Mouse (Mus musculus): ENCODE measurements around the gene Dnah1. TPM values are rescaled to one million over a fixed set of nuclear protein-coding genes. Genes with fewer than 3 reads are reported as not detected.

Gene Dnah1
- total RNA-seq, 2 experiments from 2014 or later: 4.6 to 5.8 TPM

DNA sequence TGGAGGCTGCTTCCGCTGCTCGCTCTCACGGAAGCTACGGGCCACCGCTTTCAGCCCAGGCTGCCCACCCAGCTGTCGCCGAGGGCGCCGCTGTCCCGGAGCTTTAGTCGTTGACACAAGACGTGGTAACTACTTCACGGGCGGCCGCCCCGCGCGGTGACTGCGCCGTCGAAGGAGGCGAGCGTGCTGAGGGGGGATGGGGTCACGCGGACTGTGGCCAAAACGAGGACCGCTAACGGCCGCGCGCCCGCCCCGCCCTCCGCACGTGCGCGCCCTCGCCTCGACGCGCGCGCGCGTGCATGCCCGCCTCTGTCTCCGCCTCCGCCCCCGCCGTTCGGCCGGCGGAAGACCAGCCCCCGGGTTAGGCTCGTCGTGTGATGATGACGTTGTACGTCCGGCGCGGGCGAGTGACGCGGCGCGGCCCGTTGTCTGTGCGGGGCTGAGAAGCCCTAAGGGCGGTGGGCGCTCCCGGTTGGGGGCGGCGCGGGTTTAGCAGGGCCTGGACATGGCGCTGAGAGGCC is 72.6 kb downstream of the Dnah1 start, which contains the start of the genes Phf7 and Bap1:
TSS of gene Phf7 (minus strand) at position 234 of the 521 bp plus-strand sequence.
TSS of gene Bap1 (plus strand) at position 367 of the 521 bp plus-strand sequence.
- Histone ChIP-seq H3K4me3 (peak within 1 kb of the TSS; percentile 99), H3K27ac (peak within 1 kb of the TSS; percentile 97)
- TF ChIP-seq CTCF (IDR thresholded peaks at IDR 0.05): no peak; the same call in 1 of the 2 replicates
- intact Hi-C loops (cut with DNase I): loop anchor here (2.0 to 5.0 kb wide), 3 partner anchors 44 to 234 kb away; partner anchors contain the start of genes Capn7, Gnl3 and Pbrm1
- DNase-seq (ENCODE audit: extremely low spot score in 1 of 2, low spot score in 2 of 2): peak; percentile 95 to 99

DNA sequence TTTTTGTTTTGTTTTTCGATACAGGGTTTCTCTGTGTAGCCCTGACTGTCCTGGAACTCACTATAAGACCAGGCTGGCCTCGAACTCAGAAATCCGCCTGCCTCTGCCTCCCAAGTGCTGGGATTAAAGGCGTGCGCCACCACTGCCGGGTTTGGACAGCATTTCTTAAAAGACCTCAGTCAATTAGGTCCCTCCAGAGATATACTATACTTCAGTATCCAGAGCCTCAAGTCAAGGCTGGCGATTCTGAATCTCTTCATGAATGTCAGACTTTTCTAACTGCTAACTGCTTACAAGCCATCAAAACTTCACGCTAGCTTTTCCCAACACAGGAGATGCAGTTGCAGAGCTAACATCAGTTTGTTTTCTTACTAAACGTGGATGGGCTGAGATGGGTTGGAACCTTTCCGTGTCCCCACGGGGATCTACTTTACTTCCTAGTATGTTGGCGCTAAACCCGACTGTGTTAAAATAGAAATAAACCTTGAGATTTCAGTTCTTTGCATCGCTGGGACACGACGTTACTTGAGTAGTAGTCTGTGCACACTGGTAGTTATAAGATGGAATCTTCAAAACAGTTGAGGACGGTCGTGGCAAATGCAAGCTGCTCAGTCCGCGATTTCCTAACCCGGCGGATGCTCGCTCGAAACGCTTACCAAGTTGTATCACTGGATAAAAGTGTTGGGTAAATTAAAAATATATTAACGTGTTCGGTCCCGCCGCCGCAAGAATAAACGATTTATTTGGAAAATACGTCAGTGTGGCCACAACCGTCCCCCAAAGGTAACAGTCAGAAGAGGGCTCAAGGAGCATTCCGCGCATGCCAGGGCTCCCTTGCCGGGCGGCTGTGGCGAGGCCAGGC is 73.2 kb downstream of the Dnah1 start:
- peak overlapping the region; percentile 97 for H3K27ac ChIP-seq
- no peak for DNase-seq (ENCODE audit: extremely low spot score in 1 of 2, low spot score in 2 of 2)
- peak overlapping the region; percentile 99 for H3K4me3 ChIP-seq
- intact Hi-C loops (cut with DNase I): loop anchor here (2.0 to 5.0 kb wide), 3 partner anchors 44 to 233 kb away; partner anchors contain the start of genes Capn7, Gnl3 and Pbrm1
- TF ChIP-seq CTCF (IDR thresholded peaks at IDR 0.05): no peak

DNA sequence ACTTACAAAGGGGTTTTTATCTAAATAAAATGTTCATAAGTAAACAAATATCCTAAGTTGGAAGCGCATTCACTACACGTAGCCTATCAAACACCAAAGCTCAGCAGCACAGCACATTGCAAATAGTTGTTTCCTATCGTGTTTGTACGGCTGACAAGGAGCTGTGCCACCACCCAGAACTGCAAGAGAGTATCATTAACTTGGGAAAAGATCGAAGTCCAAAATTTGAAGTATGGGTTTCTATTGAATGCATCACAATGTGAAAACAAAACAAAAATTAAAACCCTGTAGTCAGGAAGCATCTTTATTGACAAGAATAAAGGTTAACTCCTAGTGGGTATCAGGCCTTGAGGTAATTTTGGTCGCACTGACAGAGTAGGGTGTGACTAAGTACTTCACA is 75.3 kb downstream of the Dnah1 start:
- H3K27ac ChIP-seq: no peak overlapping the region
- DNase-seq (ENCODE audit: extremely low spot score in 1 of 2, low spot score in 2 of 2): no peak
- intact Hi-C loops (cut with DNase I): no loop called here
- H3K4me3 ChIP-seq: no peak overlapping the region
- TF ChIP-seq CTCF (IDR thresholded peaks at IDR 0.05): no peak

DNA sequence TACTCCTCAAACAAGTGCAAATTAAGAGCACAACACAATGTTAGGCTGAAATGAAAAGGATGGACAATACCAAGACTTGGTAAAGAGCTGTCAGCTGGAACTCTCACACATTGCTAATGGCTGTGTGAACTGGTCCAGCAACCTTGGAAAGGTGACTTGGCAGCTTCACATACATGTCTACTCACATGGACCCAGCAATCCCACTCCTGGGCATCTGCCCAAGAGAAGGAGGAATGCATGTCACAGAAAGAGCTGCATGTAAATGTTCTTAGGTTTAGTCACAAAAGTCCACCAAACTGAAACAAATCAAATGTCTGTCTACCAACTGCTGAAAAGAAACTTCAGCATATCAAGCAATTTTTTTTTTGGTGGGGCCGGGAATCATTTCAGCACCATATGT is 77.8 kb downstream of the Dnah1 start:
- Histone ChIP-seq H3K4me3 (no peak overlapping the region), H3K27ac (no peak overlapping the region)
- intact Hi-C loops (cut with DNase I): no loop called here
- DNase-seq (ENCODE audit: extremely low spot score in 1 of 2, low spot score in 2 of 2): no peak
- TF ChIP-seq CTCF (IDR thresholded peaks at IDR 0.05): no peak

DNA sequence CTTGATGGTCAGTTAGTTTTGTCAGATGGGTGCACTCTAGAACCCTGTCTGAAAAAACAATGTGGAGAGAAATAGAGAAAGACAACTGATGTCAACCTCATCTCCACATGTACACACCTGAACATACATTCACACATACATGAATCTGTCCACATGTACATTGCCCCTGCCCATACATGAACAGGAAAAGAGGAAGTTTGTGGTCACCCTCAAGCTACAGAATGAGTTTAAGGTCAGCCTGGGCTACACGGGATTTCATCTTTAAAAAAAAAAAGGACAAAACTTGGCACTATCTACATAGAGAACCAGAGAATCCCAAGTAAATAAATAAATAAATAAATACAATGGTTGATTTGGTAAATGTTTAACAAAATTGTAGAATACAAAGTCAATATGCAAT is 78.9 kb downstream of the Dnah1 start:
- intact Hi-C loops (cut with DNase I): no loop called here
- TF ChIP-seq CTCF (IDR thresholded peaks at IDR 0.05): no peak

DNA sequence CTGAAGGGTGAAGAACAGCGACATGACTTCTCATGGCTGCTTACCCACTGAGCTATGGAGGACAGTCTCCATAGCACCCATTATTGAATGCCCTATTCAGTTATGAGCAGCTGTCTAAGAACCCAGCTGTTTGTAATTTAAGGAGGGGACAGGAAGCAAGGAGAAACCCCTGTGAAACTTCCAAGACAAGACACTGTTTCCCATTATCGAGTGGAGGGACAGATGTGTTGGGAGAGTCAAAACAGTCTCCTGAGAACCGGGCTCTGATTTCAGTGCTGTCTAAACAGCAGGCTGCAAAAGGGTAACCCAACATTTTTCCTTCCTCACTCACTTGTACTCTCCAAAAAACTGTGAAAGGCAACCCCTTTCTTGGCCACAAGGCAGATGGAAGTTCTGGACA is 83.2 kb downstream of the Dnah1 start:
- DNase-seq (ENCODE audit: extremely low spot score in 1 of 2, low spot score in 2 of 2): no peak
- H3K4me3 ChIP-seq: no peak overlapping the region
- intact Hi-C loops (cut with DNase I): no loop called here
- no peak for TF ChIP-seq CTCF (IDR thresholded peaks at IDR 0.05)
- no peak overlapping the region for H3K27ac ChIP-seq

More for the DNA sequence above, 78.9 kb downstream of the Dnah1 start:
- Histone ChIP-seq H3K27ac (no peak overlapping the region), H3K4me3 (no peak overlapping the region)
- DNase-seq (ENCODE audit: extremely low spot score in 1 of 2, low spot score in 2 of 2): no peak

DNA sequence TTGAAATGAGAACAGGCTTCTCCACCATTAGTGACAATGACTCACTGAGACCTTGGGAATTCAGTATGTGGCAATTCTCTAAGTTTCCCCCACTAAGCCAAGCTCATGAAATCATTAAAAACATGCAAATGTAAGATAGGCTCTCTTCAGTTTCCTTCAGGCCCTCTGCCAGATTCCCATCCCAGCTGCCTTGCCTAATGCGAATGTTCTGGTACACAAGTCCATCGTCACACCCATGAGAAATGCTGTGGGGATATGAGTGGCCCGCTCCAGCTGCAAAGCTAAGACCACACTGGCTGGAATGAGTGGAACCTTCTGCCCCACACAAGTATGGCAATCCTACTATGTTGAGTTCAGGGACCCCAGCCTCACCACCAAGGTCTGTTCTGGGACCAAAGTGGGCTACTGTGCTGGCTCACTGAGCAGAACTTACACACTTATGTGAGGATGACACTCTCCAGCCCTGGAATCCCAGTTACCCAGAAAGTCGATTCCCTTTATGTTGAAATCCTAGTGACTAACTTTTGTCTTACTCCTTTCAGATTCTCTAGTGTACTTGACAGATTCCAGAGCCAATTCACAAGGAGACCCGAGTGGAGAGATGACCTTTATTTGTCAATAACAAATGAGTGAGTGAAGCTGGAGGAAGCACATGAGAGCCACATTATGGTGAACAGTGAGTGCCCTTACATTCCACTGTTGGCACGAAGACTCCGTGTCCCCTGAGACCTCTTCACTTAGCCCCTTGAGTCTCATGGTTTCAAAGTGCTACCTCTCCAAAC is 86.4 kb downstream of the Dnah1 start:
- Histone ChIP-seq H3K4me3 (no peak overlapping the region), H3K27ac (no peak overlapping the region)
- no peak for DNase-seq (ENCODE audit: extremely low spot score in 1 of 2, low spot score in 2 of 2)
- TF ChIP-seq CTCF (IDR thresholded peaks at IDR 0.05): no peak
- intact Hi-C loops (cut with DNase I): no loop called here

DNA sequence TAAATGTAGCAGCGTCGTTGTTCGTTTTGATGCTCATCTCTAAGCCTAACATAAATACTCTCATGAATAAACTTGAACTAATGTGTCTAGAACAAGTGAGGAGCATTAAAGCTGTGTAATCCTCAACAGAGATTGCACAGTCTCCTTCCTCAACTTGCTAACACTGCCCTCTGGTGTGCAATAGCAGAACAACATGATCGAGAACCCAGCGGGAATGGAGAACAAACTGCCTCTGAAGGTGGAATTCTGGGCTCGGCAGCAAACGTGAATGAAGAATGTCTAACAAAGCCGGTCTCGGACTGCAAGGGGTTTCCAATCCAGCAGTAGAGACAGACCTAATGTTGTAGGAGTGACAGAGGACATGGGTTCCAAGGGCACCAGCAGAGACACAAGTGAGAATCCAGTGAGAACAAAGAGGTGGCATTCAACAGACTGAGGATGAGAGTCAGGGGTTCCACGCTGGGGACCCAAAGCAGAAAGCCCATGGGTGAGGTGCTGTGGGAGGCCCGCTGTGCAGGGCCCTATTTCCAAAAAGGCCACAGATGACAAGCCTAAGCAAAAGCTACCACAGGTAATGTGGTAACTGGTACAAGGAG is 89.6 kb downstream of the Dnah1 start:
- TF ChIP-seq CTCF (IDR thresholded peaks at IDR 0.05): peak; percentile 79
- no peak overlapping the region for H3K4me3 ChIP-seq
- peak; percentile 80 to 86 for DNase-seq (ENCODE audit: extremely low spot score in 1 of 2, low spot score in 2 of 2)
- H3K27ac ChIP-seq: 0 out of 2 replicates have a peak overlapping the region, but pooled peaks have one; percentile 18
- intact Hi-C loops (cut with DNase I): loop anchor here (1.0 kb wide), 1 partner anchor 19 kb away; no protein-coding TSS in a partner anchor

DNA sequence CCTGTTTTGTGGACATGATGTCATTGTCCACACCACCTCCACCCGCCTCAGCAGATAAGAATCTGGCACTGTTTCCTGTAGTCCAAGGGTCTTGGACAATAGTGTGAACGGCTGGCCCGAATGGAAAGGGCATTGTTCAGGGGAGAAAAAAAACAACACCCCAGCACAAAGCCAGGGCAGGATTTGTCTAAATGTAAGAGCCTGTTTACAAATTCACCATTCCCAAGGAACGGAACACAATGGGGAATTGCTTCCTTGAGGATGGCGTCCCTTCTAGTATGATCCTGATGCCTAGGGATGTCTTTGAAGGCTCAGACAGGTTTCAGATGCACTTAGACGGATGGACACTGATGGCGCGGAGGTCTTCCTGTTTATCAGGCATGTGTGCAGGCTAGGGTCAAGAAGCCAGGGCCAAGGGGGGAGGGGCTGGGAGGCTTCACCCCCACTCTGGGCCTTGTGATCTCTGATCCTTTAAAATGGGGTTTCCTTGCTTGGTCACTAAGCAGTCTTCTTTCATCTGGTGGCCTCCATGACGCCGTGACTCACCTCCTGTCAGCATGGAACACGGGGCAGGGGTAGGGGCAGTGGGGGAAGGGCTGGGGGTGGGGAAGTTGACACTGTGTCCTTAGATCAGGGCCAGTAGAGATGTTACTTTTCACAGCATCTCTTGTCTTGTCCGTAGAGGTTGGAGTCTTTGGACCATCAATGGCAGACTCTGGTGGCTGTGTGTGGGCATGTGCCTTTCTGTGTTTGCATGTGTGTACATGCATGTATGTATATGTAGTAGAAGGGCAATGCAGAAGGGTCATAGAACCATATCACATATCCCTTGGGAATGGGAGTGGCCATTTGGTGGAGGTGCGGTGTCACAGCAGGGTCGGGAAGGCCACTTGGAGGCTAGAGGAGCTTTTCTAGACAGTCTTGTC is 90.4 kb downstream of the Dnah1 start:
- intact Hi-C loops (cut with DNase I): no loop called here
- DNase-seq (ENCODE audit: extremely low spot score in 1 of 2, low spot score in 2 of 2): no peak
- H3K4me3 ChIP-seq: no peak overlapping the region
- peak overlapping the region; percentile 18; the same call in 1 of the 2 replicates for H3K27ac ChIP-seq
- TF ChIP-seq CTCF (IDR thresholded peaks at IDR 0.05): no peak

DNA sequence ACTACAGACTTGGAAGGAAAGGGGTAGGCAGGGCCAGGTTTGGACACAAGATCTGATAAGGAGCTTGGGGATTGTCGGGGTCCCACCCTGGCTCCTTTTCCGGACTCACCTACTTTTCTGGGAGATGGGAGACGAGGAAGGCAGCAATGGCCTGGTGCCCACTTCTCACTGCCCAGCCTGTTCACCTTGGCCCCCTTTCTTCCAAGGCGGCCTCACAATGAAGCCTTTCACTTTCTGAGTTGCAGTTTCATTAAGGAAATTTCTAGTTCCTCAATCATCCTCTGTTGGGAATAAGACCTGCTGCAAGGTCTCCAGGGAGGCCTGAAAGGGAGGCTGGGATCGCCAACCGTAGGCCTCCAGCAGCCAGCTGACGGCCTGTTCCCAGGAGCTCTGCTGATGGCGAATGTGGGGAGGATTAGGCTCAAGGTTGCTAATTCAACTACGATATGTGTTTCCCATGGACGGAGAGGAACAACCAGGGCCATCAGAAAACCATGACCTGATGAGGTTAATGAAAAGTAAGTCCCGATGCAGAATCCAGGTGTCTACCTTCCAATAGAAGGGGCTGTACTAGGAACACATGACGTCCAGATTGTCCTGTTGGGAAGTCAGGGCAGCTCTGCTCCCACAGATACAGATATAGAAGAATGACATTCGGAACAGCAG is 91.2 kb downstream of the Dnah1 start:
- no peak overlapping the region for H3K4me3 ChIP-seq
- intact Hi-C loops (cut with DNase I): no loop called here
- DNase-seq (ENCODE audit: extremely low spot score in 1 of 2, low spot score in 2 of 2): no peak
- no peak for TF ChIP-seq CTCF (IDR thresholded peaks at IDR 0.05)
- H3K27ac ChIP-seq: no peak overlapping the region; the same call in 1 of the 2 replicates
